Mouse (Mus musculus) lung, adult 2 months (tissue): ENCODE results near the gene Mitd1.

Source experiments
- CTCF ChIP-seq: fragments of 200-500 bp; IDR thresholded peaks from 2 replicates; pipeline ENCODE4 v1.5.1; 2011; ENCODE audit warnings: mild to moderate bottlenecking, low read length, control low read depth; ENCODE audit not compliant: insufficient read depth
- POLR2A ChIP-seq: fragments of 200-500 bp; IDR thresholded peaks from 2 replicates; pipeline ENCODE4 v1.6.1; 2011; ENCODE audit warnings: low read depth, mild to moderate bottlenecking, control low read depth, low read length, borderline replicate concordance; ENCODE audit errors: extremely low read depth

GRCm38 (mm10) chr1:37884451-37884850, 5.8 kb downstream of the Mitd1 start:
- TF ChIP-seq POLR2A (no peak), CTCF (no peak)
